ENCODE assay signal across 27 mouse cellular contexts in genomic region chr3:79158254-79158653, GRCm38 (mm10).
DNase-seq lines count a peak whose midpoint lies in the region; ATAC-seq and TF ChIP-seq lines count a peak whose summit lies in the region.
"Had no signal": no experiment of that assay in that cellular context is flagged by ENCODE, and none has a peak within 500 bp of the region (broad histone marks: within the 10 kb centered on the region; RNA-seq: fewer than 3 reads in every experiment).

No protein-coding gene starts in this region.

- no peak overlapping the region for H3K4me3 ChIP-seq in gastrocnemius, adult 2 months
- H3K4me3 ChIP-seq in midbrain, embryonic 16.5 days (ENCODE audit: low read depth, low read length): no peak overlapping the region
- H3K4me3 ChIP-seq: forebrain, embryonic 15.5 days; heart, embryonic 12.5 days; kidney, embryonic 15.5 days; limb, embryonic 10.5 days; limb, embryonic 15.5 days; liver, embryonic 15.5 days had no signal

- H3K4me2 ChIP-seq in midbrain, embryonic 16.5 days (ENCODE audit: low read length): no peak overlapping the region
- H3K4me2 ChIP-seq: forebrain, embryonic 15.5 days; heart, embryonic 12.5 days; hindbrain, embryonic 14.5 days; kidney, embryonic 15.5 days; limb, embryonic 15.5 days; liver, embryonic 15.5 days; lung, embryonic 14.5 days had no signal

- no peak for DNase-seq in gastrocnemius, adult 2 months
- DNase-seq in gastrocnemius, postnatal 36 days: no peak
- DNase-seq in 416B (ENCODE audit: low read depth): peak; percentile 79
- no peak for DNase-seq in frontal cortex, postnatal 14 days (ENCODE audit: low spot score in 2 of 2)
- DNase-seq: adrenal gland, postnatal 25 days; cerebellum, adult 2 months; cerebellum, postnatal 14 days; gastrocnemius, postnatal 10 days; heart, postnatal 10 days; kidney, postnatal 25 days; lung, embryonic 14.5 days; midbrain, embryonic 14.5 days; right cerebral cortex, adult 18-20 months; spleen, adult 18-20 months; thymus, postnatal 25 days had no signal

- H3K9me3 ChIP-seq in midbrain, embryonic 16.5 days (replicated peaks; ENCODE audit: control insufficient read depth, low read length, poor library complexity, severe bottlenecking): no peaks in the 10 kb centered on the region
- H3K9me3 ChIP-seq: forebrain, embryonic 15.5 days; heart, embryonic 12.5 days; kidney, embryonic 15.5 days; limb, embryonic 10.5 days; limb, embryonic 15.5 days; liver, embryonic 15.5 days had no signal

- intact Hi-C loops in gastrocnemius, adult 2 months (cut with DNase I): no loop called here
- intact Hi-C loops in gastrocnemius, postnatal 36 days (cut with DNase I): no loop called here

- TF ChIP-seq CTCF in gastrocnemius, adult 2 months (IDR thresholded peaks at IDR 0.05): no peak

- H3K9ac ChIP-seq in midbrain, embryonic 16.5 days (ENCODE audit: low read depth, low read length): no peak overlapping the region
- H3K9ac ChIP-seq: forebrain, embryonic 15.5 days; heart, embryonic 12.5 days; hindbrain, embryonic 14.5 days; kidney, embryonic 15.5 days; limb, embryonic 15.5 days; liver, embryonic 15.5 days; lung, embryonic 14.5 days had no signal

- H3K27ac ChIP-seq in gastrocnemius, adult 2 months: peak overlapping the region; percentile 60
- H3K27ac ChIP-seq in midbrain, embryonic 16.5 days (ENCODE audit: low read length): no peak overlapping the region
- H3K27ac ChIP-seq: forebrain, embryonic 15.5 days; hindbrain, embryonic 14.5 days; kidney, embryonic 15.5 days; limb, embryonic 10.5 days; limb, embryonic 15.5 days; liver, embryonic 15.5 days had no signal

- H3K36me3 ChIP-seq in midbrain, embryonic 16.5 days (ENCODE audit: control insufficient read depth, insufficient read depth, low read length): no peaks in the 10 kb centered on the region
- H3K36me3 ChIP-seq: forebrain, embryonic 15.5 days; kidney, embryonic 15.5 days; limb, embryonic 10.5 days; limb, embryonic 15.5 days; liver, embryonic 15.5 days had no signal

- no peaks in the 10 kb centered on the region for H3K27me3 ChIP-seq in midbrain, embryonic 16.5 days (ENCODE audit: control insufficient read depth, insufficient read depth, low read depth, low read length)
- H3K27me3 ChIP-seq: forebrain, embryonic 15.5 days; heart, embryonic 12.5 days; kidney, embryonic 15.5 days; limb, embryonic 15.5 days; liver, embryonic 15.5 days had no signal

- peaks cover 18% of the 10 kb centered on the region for H3K4me1 ChIP-seq in midbrain, embryonic 16.5 days (ENCODE audit: control insufficient read depth, insufficient read depth, low read length)
- H3K4me1 ChIP-seq: limb, embryonic 10.5 days had no signal

- ATAC-seq in common myeloid progenitor, adult 5-6 weeks (replicated peaks; ENCODE audit: low read depth, poor library complexity, severe bottlenecking): peak; percentile 40
- peak; percentile 40 for ATAC-seq in megakaryocyte progenitor cell, adult 5-6 weeks (replicated peaks; ENCODE audit: poor library complexity)
- no peak for ATAC-seq in midbrain, embryonic 16.5 days
- ATAC-seq: CD4-positive, CD25-positive, alpha-beta regulatory T cell, adult 4 months; forebrain, embryonic 15.5 days; intestine, postnatal 0 days had no signal
